Mouse (Mus musculus) MEL (cell line): ENCODE measurements at regions not wholly inside any gene's neighbourhood (a gene's known extent, or its start where the extent isn't known, plus 50 kb on each side); places are given as distances from the start of the nearest gene placed in this dataset.

ENCODE experiments used
- DNase-seq: peaks from one replicate; pipeline ENCODE4 v3.0.0; 2011; ENCODE audit warnings: low read depth, low spot score
- H3K27ac ChIP-seq: 2 replicates; pipeline ENCODE4 v1.5.1; 2012; ENCODE audit warnings: low read depth, mild to moderate bottlenecking, control low read depth, low read length, moderate library complexity; ENCODE audit not compliant: control insufficient read depth
- H3K27me3 ChIP-seq, 2 experiments: fragments of 150-350 bp in 1 of 2; sonication (generic) in 1 of 2; 2 replicates each; pipeline ENCODE4 v1.6.1; 2012; ENCODE audit warnings: low read length in 2 of 2, mild to moderate bottlenecking in 2 of 2, improper control_type of control experiment in 1 of 2, moderate library complexity in 1 of 2; ENCODE audit not compliant: insufficient read depth in 2 of 2, control insufficient read depth in 1 of 2
- H3K36me3 ChIP-seq, 2 experiments: 2 replicates each; pipeline ENCODE4 v1.6.1; 2012 to 2014; ENCODE audit warnings: low read length in 2 of 2, improper control_type of control experiment in 1 of 2, inconsistent platforms in 1 of 2, mild to moderate bottlenecking in 1 of 2; ENCODE audit not compliant: insufficient read depth in 2 of 2, control insufficient read depth in 1 of 2
- H3K4me1 ChIP-seq, 2 experiments: fragments of 150-350 bp in 1 of 2; sonication (generic) in 1 of 2; 2 replicates each; pipeline ENCODE4 v1.6.1; 2012; ENCODE audit warnings: low read length in 2 of 2, improper control_type of control experiment in 1 of 2, mild to moderate bottlenecking in 1 of 2; ENCODE audit not compliant: insufficient read depth in 2 of 2, control insufficient read depth in 1 of 2
- H3K4me3 ChIP-seq, 2 experiments: fragments of 150-350 bp in 1 of 2; sonication (generic) in 1 of 2; 2 replicates each; pipeline ENCODE4 v1.5.1; 2012; ENCODE audit warnings: low read depth in 2 of 2, low read length in 2 of 2, mild to moderate bottlenecking in 2 of 2, moderate library complexity in 2 of 2, control low read depth in 1 of 2, improper control_type of control experiment in 1 of 2; ENCODE audit not compliant: control insufficient read depth in 1 of 2, insufficient read depth in 1 of 2
- H3K79me2 ChIP-seq: 2 replicates; pipeline ENCODE4 v1.6.1; 2012; ENCODE audit warnings: mild to moderate bottlenecking, low read length, moderate library complexity; ENCODE audit not compliant: control insufficient read depth, poor library complexity, insufficient read depth
- H3K9ac ChIP-seq: 2 replicates; pipeline ENCODE4 v1.6.1; 2012; ENCODE audit warnings: low read depth, mild to moderate bottlenecking, control low read depth, low read length, moderate library complexity; ENCODE audit not compliant: control insufficient read depth, poor library complexity, severe bottlenecking
- H3K9me3 ChIP-seq: fragments of 150-350 bp; sonication (generic); replicated peaks from 2 replicates; pipeline ENCODE4 v1.6.1; 2012; ENCODE audit warnings: mild to moderate bottlenecking, low read length, improper control_type of control experiment, moderate library complexity; ENCODE audit not compliant: insufficient read depth
- BHLHE40 ChIP-seq: IDR thresholded peaks from 2 replicates; pipeline ENCODE4 v1.6.1; 2012; ENCODE audit warnings: low read depth, mild to moderate bottlenecking, inconsistent platforms, low read length, improper control_type of control experiment, borderline replicate concordance
- CHD1 ChIP-seq: IDR thresholded peaks from 2 replicates; pipeline ENCODE4 v1.6.1; 2012; ENCODE audit warnings: low read depth, mild to moderate bottlenecking, inconsistent platforms, low read length, improper control_type of control experiment
- CHD2 ChIP-seq: IDR thresholded peaks from 2 replicates; pipeline ENCODE4 v1.6.1; 2011; ENCODE audit warnings: low read length, improper control_type of control experiment
- CTCF ChIP-seq, 3 experiments: IDR thresholded peaks in 2 of 3; conservative IDR thresholded peaks in 1 of 3; 2 replicates each; pipeline ENCODE4 v1.5.1; 2011 to 2012; ENCODE audit warnings: low read length in 3 of 3, low read depth in 2 of 3, mild to moderate bottlenecking in 2 of 3, improper control_type of control experiment in 1 of 3, inconsistent platforms in 1 of 3, mixed read lengths in 1 of 3, moderate library complexity in 1 of 3; ENCODE audit not compliant: control insufficient read depth in 1 of 3, insufficient read depth in 1 of 3, poor library complexity in 1 of 3, severe bottlenecking in 1 of 3
- E2F4 ChIP-seq: IDR thresholded peaks from 2 replicates; pipeline ENCODE4 v1.6.1; 2011; ENCODE audit warnings: low read depth, low read length, improper control_type of control experiment, borderline replicate concordance
- EP300 ChIP-seq, 2 experiments: IDR thresholded peaks; 2 replicates each; pipeline ENCODE4 v1.6.1; 2011; ENCODE audit warnings: improper control_type of control experiment in 2 of 2, low read length in 2 of 2, low read depth in 1 of 2, mild to moderate bottlenecking in 1 of 2
- GABPA ChIP-seq: IDR thresholded peaks from 2 replicates; pipeline ENCODE4 v1.6.1; 2012; ENCODE audit warnings: low read depth, mild to moderate bottlenecking, inconsistent platforms, low read length, improper control_type of control experiment, moderate library complexity
- HCFC1 ChIP-seq: IDR thresholded peaks from 2 replicates; pipeline ENCODE4 v1.6.1; 2012; ENCODE audit warnings: low read depth, mild to moderate bottlenecking, inconsistent platforms, low read length, improper control_type of control experiment, moderate library complexity
- KAT2A ChIP-seq: conservative IDR thresholded peaks from 2 replicates; pipeline ENCODE4 v1.6.1; 2012; ENCODE audit warnings: low read depth, low read length, improper control_type of control experiment, inconsistent platforms
- MAFK ChIP-seq: IDR thresholded peaks from 2 replicates; pipeline ENCODE4 v1.6.1; 2011; ENCODE audit warnings: low read depth, mild to moderate bottlenecking, low read length, improper control_type of control experiment, borderline replicate concordance
- MEF2A ChIP-seq: IDR thresholded peaks from 2 replicates; pipeline ENCODE4 v1.6.1; 2014; ENCODE audit warnings: low read depth, mild to moderate bottlenecking, inconsistent platforms, low read length, improper control_type of control experiment; ENCODE audit not compliant: poor library complexity, insufficient replicate concordance, severe bottlenecking; ENCODE audit errors: extremely low read depth
- MXI1 ChIP-seq: IDR thresholded peaks from 2 replicates; pipeline ENCODE4 v1.6.1; 2011; ENCODE audit warnings: mild to moderate bottlenecking, low read depth, low read length, improper control_type of control experiment
- MYB ChIP-seq: IDR thresholded peaks from 2 replicates; pipeline ENCODE4 v1.6.1; 2011; ENCODE audit warnings: mild to moderate bottlenecking, low read depth, low read length, improper control_type of control experiment
- MYC ChIP-seq: IDR thresholded peaks from 2 replicates; pipeline ENCODE4 v1.6.1; 2011; ENCODE audit warnings: low read depth, mild to moderate bottlenecking, low read length, improper control_type of control experiment, moderate library complexity
- NELFE ChIP-seq: IDR thresholded peaks from 2 replicates; pipeline ENCODE4 v1.6.1; 2011; ENCODE audit warnings: low read depth, low read length, improper control_type of control experiment
- NRF1 ChIP-seq: IDR thresholded peaks from 2 replicates; pipeline ENCODE4 v1.6.1; 2014; ENCODE audit warnings: low read depth, mild to moderate bottlenecking, inconsistent platforms, low read length, improper control_type of control experiment, moderate library complexity; ENCODE audit not compliant: poor library complexity, insufficient read depth, severe bottlenecking
- POLR2A ChIP-seq, 2 experiments: IDR thresholded peaks; 2 replicates each; pipeline ENCODE4 v1.6.1; 2011 to 2012; ENCODE audit warnings: low read length in 2 of 2, mild to moderate bottlenecking in 2 of 2, control low read depth in 1 of 2, improper control_type of control experiment in 1 of 2, low read depth in 1 of 2, moderate library complexity in 1 of 2; ENCODE audit not compliant: control insufficient read depth in 1 of 2, insufficient read depth in 1 of 2, poor library complexity in 1 of 2
- POLR2AphosphoS5 ChIP-seq: IDR thresholded peaks from 2 replicates; pipeline ENCODE4 v1.6.1; 2012; ENCODE audit warnings: low read depth, borderline replicate concordance, mild to moderate bottlenecking, inconsistent platforms, low read length, moderate library complexity, mixed read lengths
- RAD21 ChIP-seq: IDR thresholded peaks from 2 replicates; pipeline ENCODE4 v1.6.1; 2011; ENCODE audit warnings: mild to moderate bottlenecking, low read depth, low read length, improper control_type of control experiment
- RCOR1 ChIP-seq: IDR thresholded peaks from 2 replicates; pipeline ENCODE4 v1.6.1; 2012; ENCODE audit warnings: low read depth, mild to moderate bottlenecking, inconsistent platforms, low read length, improper control_type of control experiment
- SIN3A ChIP-seq: IDR thresholded peaks from 2 replicates; pipeline ENCODE4 v1.6.1; 2012; ENCODE audit warnings: low read length, improper control_type of control experiment, inconsistent platforms
- SMC3 ChIP-seq: IDR thresholded peaks from 2 replicates; pipeline ENCODE4 v1.6.1; 2011; ENCODE audit warnings: low read depth, low read length, improper control_type of control experiment
- TAL1 ChIP-seq: IDR thresholded peaks from 2 replicates; pipeline ENCODE4 v1.6.1; 2012; ENCODE audit warnings: mild to moderate bottlenecking, inconsistent platforms, low read length, moderate library complexity, mixed read lengths
- TBP ChIP-seq: IDR thresholded peaks from 2 replicates; pipeline ENCODE4 v1.8.0; 2011; ENCODE audit warnings: low read depth, low read length, improper control_type of control experiment
- TCF12 ChIP-seq: IDR thresholded peaks from 2 replicates; pipeline ENCODE4 v1.6.1; 2014; ENCODE audit warnings: low read depth, mild to moderate bottlenecking, inconsistent platforms, low read length, improper control_type of control experiment, moderate library complexity
- USF1 ChIP-seq: IDR thresholded peaks from 2 replicates; pipeline ENCODE4 v1.6.1; 2014; ENCODE audit warnings: low read depth, mild to moderate bottlenecking, inconsistent platforms, low read length, improper control_type of control experiment, moderate library complexity
- USF2 ChIP-seq, 2 experiments: IDR thresholded peaks; 2 replicates each; pipeline ENCODE4 v1.6.1; 2011 to 2012; ENCODE audit warnings: improper control_type of control experiment in 2 of 2, low read length in 2 of 2, borderline replicate concordance in 1 of 2, inconsistent platforms in 1 of 2, low read depth in 1 of 2, mild to moderate bottlenecking in 1 of 2; ENCODE audit not compliant: insufficient read depth in 1 of 2
- ZC3H11A ChIP-seq: IDR thresholded peaks from 2 replicates; pipeline ENCODE4 v1.6.1; 2012; ENCODE audit warnings: low read depth, mild to moderate bottlenecking, inconsistent platforms, low read length, improper control_type of control experiment
- ZKSCAN1 ChIP-seq: IDR thresholded peaks from 2 replicates; pipeline ENCODE4 v1.6.1; 2012; ENCODE audit warnings: low read depth, mild to moderate bottlenecking, inconsistent platforms, low read length, improper control_type of control experiment, moderate library complexity
- ZMIZ1 ChIP-seq: IDR thresholded peaks from 2 replicates; pipeline ENCODE4 v1.6.1; 2012; ENCODE audit warnings: low read depth, mild to moderate bottlenecking, inconsistent platforms, low read length, improper control_type of control experiment, moderate library complexity
- ZNF384 ChIP-seq: IDR thresholded peaks from 2 replicates; pipeline ENCODE4 v1.6.1; 2012; ENCODE audit warnings: low read depth, mild to moderate bottlenecking, inconsistent platforms, low read length, improper control_type of control experiment

- no peaks in the 10 kb centered on the region for H3K79me2 ChIP-seq
- DNase-seq, result no peak
- H3K9me3 ChIP-seq, result no peaks in the 10 kb centered on the region
- H3K27ac ChIP-seq, result no peak overlapping the region
- no peaks in the 10 kb centered on the region for H3K4me1 ChIP-seq
- H3K36me3 ChIP-seq, result no peaks in the 10 kb centered on the region
- H3K4me3 ChIP-seq, result no peak overlapping the region
- no peaks in the 10 kb centered on the region for H3K27me3 ChIP-seq
- no peak overlapping the region for H3K9ac ChIP-seq
- TF ChIP-seq NELFE (no peak), KAT2A (no peak), MYB (no peak), RAD21 (no peak), CHD1 (no peak), RCOR1 (no peak), MYC (no peak), E2F4 (no peak)
Measured at GRCm38 (mm10) chr15:19519377-19519776, 700.6 kb downstream of the Cdh10 start.

GRCm38 (mm10) chr15:19540676-19541075, 721.9 kb downstream of the Cdh10 start:
- H3K27me3 ChIP-seq, result no peaks in the 10 kb centered on the region
- H3K27ac ChIP-seq, result no peak overlapping the region; the same call in 1 of the 2 replicates
- no peak overlapping the region for H3K9ac ChIP-seq
- DNase-seq, result peak; percentile 79
- peaks cover 0 to 2% of the 10 kb centered on the region in 2 experiments; a peak in 1 of 4 replicates for H3K36me3 ChIP-seq
- H3K4me3 ChIP-seq, result no peak overlapping the region
- peaks cover 0 to 6% of the 10 kb centered on the region in 2 experiments; a peak in 2 of 4 replicates for H3K4me1 ChIP-seq
- H3K9me3 ChIP-seq, result no peaks in the 10 kb centered on the region
- no peaks in the 10 kb centered on the region for H3K79me2 ChIP-seq
- TF ChIP-seq ZC3H11A (no peak), RAD21 (no peak), CHD2 (no peak), CTCF (IDR thresholded peaks at IDR 0.05 in 2 of 3, conservative IDR thresholded peaks at IDR 0.05 in 1 of 3; ENCODE audit: control insufficient read depth in 1 of 3, insufficient read depth in 1 of 3, low read depth in 2 of 3, low read length in 3 of 3, poor library complexity in 1 of 3, severe bottlenecking in 1 of 3) (no peak), SIN3A (no peak), ZNF384 (no peak; the same call in 1 of the 2 replicates), POLR2AphosphoS5 (no peak), ZKSCAN1 (no peak), BHLHE40 (peak; percentile 35), MAFK (no peak), ZMIZ1 (no peak), TAL1 (peak; percentile 48; the same call in 1 of the 2 replicates), RCOR1 (no peak), POLR2A (IDR thresholded peaks at IDR 0.05; ENCODE audit: control insufficient read depth in 1 of 2, insufficient read depth in 1 of 2, low read depth in 1 of 2, low read length in 2 of 2, poor library complexity in 1 of 2) (no peak), GABPA (no peak), NELFE (no peak), NRF1 (no peak), MEF2A (no peak), MXI1 (peak; percentile 25; the same call in 1 of the 2 replicates), TCF12 (peak; percentile 85), HCFC1 (no peak), USF1 (no peak), EP300 (IDR thresholded peaks at IDR 0.05; ENCODE audit: low read depth in 1 of 2, low read length in 2 of 2) (peak; percentile 82 to 93), MYC (peak; percentile 56; the same call in 1 of the 2 replicates), USF2 (IDR thresholded peaks at IDR 0.05; ENCODE audit: borderline replicate concordance in 1 of 2, insufficient read depth in 1 of 2, low read depth in 1 of 2, low read length in 2 of 2) (no peak), TBP (no peak), SMC3 (no peak), CHD1 (no peak), E2F4 (no peak)
